Mouse (Mus musculus): Measurements from ENCODE around the gene Rpl13a. TPM values are rescaled to one million over a fixed set of nuclear protein-coding genes. Genes with fewer than 3 reads are reported as not detected.
A peak's percentile ranks its signal among the peaks of the same experiment; 100 is the strongest.

Gene Rpl13a
- total and polyA plus RNA-seq, 2 experiments from 2014 or later: 780 to 1,972 TPM

DNA sequence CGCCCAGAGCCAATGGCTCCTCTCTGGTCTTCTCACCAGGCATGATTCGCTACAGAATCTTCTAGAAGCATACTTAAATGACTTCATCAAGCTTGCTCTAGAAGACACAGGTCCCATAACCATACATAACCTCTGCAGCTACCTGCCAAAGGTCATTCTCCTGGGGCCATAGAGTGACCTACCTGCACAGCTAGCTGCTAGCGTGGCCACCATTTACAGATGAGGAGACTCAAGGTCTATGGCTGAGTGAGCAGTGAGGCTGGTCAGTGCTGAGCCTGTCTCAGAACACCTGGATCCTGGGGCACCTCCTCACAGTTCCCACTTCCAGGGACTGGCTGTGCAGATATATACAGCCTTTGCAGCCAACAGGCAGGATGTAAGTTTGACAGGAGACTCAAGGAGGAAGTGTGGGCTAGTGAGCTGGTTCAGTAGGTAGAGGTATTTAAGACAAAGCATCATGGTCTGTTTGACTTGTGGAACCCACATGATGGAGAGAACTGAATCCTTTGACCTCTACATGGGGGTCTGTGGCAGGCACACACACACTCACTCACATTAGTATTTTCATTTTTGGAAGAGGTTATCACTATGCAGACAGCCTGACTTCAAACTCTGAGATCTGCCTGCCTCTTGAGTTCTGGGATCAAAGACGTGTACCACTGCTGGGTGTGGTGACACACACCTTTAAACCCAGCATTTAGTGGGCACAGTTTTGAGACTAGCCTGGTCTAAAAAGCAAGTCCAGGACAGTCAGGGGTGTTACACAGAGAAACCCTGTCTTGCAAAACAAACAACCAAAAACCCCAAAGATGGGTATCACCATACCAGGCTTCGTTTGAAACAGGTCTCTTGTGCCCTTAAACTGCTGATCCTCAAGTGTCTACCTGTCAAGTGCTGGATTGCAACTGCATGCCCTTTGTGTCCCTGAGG lies 8.5 kb downstream of the Rpl13a start:
- no peak for ATAC-seq (ENCODE audit: insufficient read depth, low read depth)
- no peak overlapping the region for H3K9ac ChIP-seq (replicated peaks; ENCODE audit: low read depth, low read length)
- 72% methylated on average over 5 of the region's 5 CpGs for WGBS

DNA sequence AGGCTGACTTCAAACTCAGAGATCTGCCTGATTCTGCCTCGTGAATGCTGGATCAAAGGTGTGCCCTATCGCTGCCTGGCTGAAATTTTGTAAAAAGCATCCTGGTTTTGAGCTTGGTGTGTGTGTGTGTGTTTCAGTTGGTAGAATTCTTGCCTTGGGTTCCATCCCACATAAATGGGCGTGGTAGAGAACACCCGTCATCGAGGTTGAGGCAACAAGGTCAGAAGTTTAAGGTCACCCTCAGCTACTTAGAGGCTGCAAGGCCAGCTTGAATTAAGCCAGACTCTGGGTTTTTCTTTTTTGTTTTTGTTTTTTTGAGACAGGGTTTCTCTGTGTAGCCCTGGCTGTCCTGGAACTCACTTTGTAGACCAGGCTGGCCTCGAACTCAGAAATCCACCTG lies 10.2 kb downstream of the Rpl13a start:
- H3K4me2 ChIP-seq (ENCODE audit: low read depth, low read length): no peak overlapping the region
- ATAC-seq (ENCODE audit: insufficient read depth, low read depth) (no peak), DNase-seq (ENCODE audit: low spot score) (no peak)
- H3K27me3 ChIP-seq (ENCODE audit: control insufficient read depth, insufficient read depth, low read length): no peaks in the 10 kb centered on the region
- H3K4me3 ChIP-seq (ENCODE audit: low read depth, low read length): no peak overlapping the region
- H3K4me1 ChIP-seq (ENCODE audit: control insufficient read depth, insufficient read depth): peaks cover 7% of the 10 kb centered on the region
- whole genome bisulfite sequencing: 90% methylated on average over 6 of the region's 6 CpGs
- H3K36me3 ChIP-seq (replicated peaks; ENCODE audit: control insufficient read depth, insufficient read depth, low read length): peaks cover 40% of the 10 kb centered on the region
- TF ChIP-seq EP300 (IDR thresholded peaks at IDR 0.05; ENCODE audit: low read depth): no peak
- no peak for TF ChIP-seq CTCF (IDR thresholded peaks at IDR 0.05; ENCODE audit: low read depth)
- H3K9me3 ChIP-seq (replicated peaks; ENCODE audit: control insufficient read depth, low read length): no peaks in the 10 kb centered on the region
- H3K9ac ChIP-seq (replicated peaks; ENCODE audit: low read depth, low read length): no peak overlapping the region
- no peak overlapping the region for H3K27ac ChIP-seq (ENCODE audit: low read depth)

More for the DNA sequence above, 8.5 kb downstream of the Rpl13a start:
- no peaks in the 10 kb centered on the region for H3K9me3 ChIP-seq (replicated peaks; ENCODE audit: control insufficient read depth, low read length)
- H3K27ac ChIP-seq (ENCODE audit: low read depth): peak overlapping the region; percentile 54; the same call in 1 of the 2 replicates
- DNase-seq (ENCODE audit: low spot score): no peak
- H3K27me3 ChIP-seq (ENCODE audit: control insufficient read depth, insufficient read depth, low read length): no peaks in the 10 kb centered on the region
- H3K4me1 ChIP-seq (ENCODE audit: control insufficient read depth, insufficient read depth): peaks cover 9% of the 10 kb centered on the region
- peaks cover 40% of the 10 kb centered on the region for H3K36me3 ChIP-seq (replicated peaks; ENCODE audit: control insufficient read depth, insufficient read depth, low read length)
- TF ChIP-seq EP300 (IDR thresholded peaks at IDR 0.05; ENCODE audit: low read depth) (no peak), CTCF (IDR thresholded peaks at IDR 0.05; ENCODE audit: low read depth) (no peak)
- no peak overlapping the region for H3K4me3 ChIP-seq (ENCODE audit: low read depth, low read length)
- no peak overlapping the region for H3K4me2 ChIP-seq (ENCODE audit: low read depth, low read length)

DNA sequence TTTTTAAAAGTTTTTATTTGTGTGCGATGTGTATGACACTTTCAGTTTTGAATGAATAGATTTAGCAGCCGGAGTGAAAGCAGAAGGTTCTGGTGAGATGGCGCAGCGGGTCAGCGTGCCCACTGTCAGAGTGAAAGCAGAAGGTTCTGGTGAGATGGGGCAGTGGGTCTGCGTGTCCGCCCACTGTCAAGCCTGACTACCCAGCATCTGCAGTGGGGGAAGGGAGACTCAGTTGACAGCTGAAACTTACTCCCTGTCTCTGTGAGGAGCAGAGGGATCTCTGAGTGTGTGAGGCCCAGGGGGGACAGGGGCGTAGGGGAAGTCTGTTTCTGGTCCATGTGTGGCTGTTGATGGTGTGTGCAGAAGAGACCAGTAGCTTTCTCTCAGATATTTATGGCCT lies 11.0 kb downstream of the Rpl13a start:
- ATAC-seq (ENCODE audit: insufficient read depth, low read depth) (no peak), DNase-seq (ENCODE audit: low spot score) (no peak)
- H3K4me1 ChIP-seq (ENCODE audit: control insufficient read depth, insufficient read depth): no peaks in the 10 kb centered on the region; the same call in 1 of the 2 replicates
- no peak overlapping the region for H3K27ac ChIP-seq (ENCODE audit: low read depth)
- 86% methylated on average over 8 of the region's 8 CpGs for WGBS
- H3K9ac ChIP-seq (replicated peaks; ENCODE audit: low read depth, low read length): no peak overlapping the region
- H3K27me3 ChIP-seq (ENCODE audit: control insufficient read depth, insufficient read depth, low read length): no peaks in the 10 kb centered on the region
- no peak for TF ChIP-seq EP300 (IDR thresholded peaks at IDR 0.05; ENCODE audit: low read depth)
- no peak for TF ChIP-seq CTCF (IDR thresholded peaks at IDR 0.05; ENCODE audit: low read depth)
- H3K36me3 ChIP-seq (replicated peaks; ENCODE audit: control insufficient read depth, insufficient read depth, low read length): peaks cover 36% of the 10 kb centered on the region
- H3K4me2 ChIP-seq (ENCODE audit: low read depth, low read length): no peak overlapping the region
- H3K4me3 ChIP-seq (ENCODE audit: low read depth, low read length): no peak overlapping the region
- H3K9me3 ChIP-seq (replicated peaks; ENCODE audit: control insufficient read depth, low read length): no peaks in the 10 kb centered on the region

- Histone ChIP-seq H3K4me3 (ENCODE audit: low read depth, low read length) (no peak overlapping the region), H3K27me3 (ENCODE audit: control insufficient read depth, insufficient read depth, low read length) (no peaks in the 10 kb centered on the region), H3K4me1 (ENCODE audit: control insufficient read depth, insufficient read depth) (no peaks in the 10 kb centered on the region), H3K4me2 (ENCODE audit: low read depth, low read length) (no peak overlapping the region), H3K9me3 (replicated peaks; ENCODE audit: control insufficient read depth, low read length) (no peaks in the 10 kb centered on the region), H3K36me3 (replicated peaks; ENCODE audit: control insufficient read depth, insufficient read depth, low read length) (no peaks in the 10 kb centered on the region), H3K27ac (ENCODE audit: low read depth) (no peak overlapping the region), H3K9ac (replicated peaks; ENCODE audit: low read depth, low read length) (0 out of 2 replicates have a peak overlapping the region, but pooled peaks have one; percentile 4)
- 20% methylated on average over 2 of the region's 2 CpGs for WGBS
- ATAC-seq (ENCODE audit: insufficient read depth, low read depth): no peak
- no peak for DNase-seq (ENCODE audit: low spot score)
- TF ChIP-seq EP300 (IDR thresholded peaks at IDR 0.05; ENCODE audit: low read depth) (no peak), CTCF (IDR thresholded peaks at IDR 0.05; ENCODE audit: low read depth) (no peak)
These were observed 15.1 kb downstream of the Rpl13a start for GRCm38 (mm10) chr7:45113476-45113875.

GRCm38 (mm10) chr7:45112529-45112928 lies 16.0 kb downstream of the Rpl13a start:
- TF ChIP-seq EP300 (IDR thresholded peaks at IDR 0.05; ENCODE audit: low read depth) (no peak), CTCF (IDR thresholded peaks at IDR 0.05; ENCODE audit: low read depth) (no peak)
- WGBS: 51% methylated on average over 3 of the region's 3 CpGs

More at GRCm38 (mm10) chr7:45112529-45112928, 16.0 kb downstream of the Rpl13a start:
- Histone ChIP-seq H3K36me3 (replicated peaks; ENCODE audit: control insufficient read depth, insufficient read depth, low read length) (no peaks in the 10 kb centered on the region), H3K9ac (replicated peaks; ENCODE audit: low read depth, low read length) (no peak overlapping the region), H3K4me1 (ENCODE audit: control insufficient read depth, insufficient read depth) (no peaks in the 10 kb centered on the region), H3K27me3 (ENCODE audit: control insufficient read depth, insufficient read depth, low read length) (no peaks in the 10 kb centered on the region), H3K9me3 (replicated peaks; ENCODE audit: control insufficient read depth, low read length) (no peaks in the 10 kb centered on the region), H3K4me2 (ENCODE audit: low read depth, low read length) (no peak overlapping the region), H3K4me3 (ENCODE audit: low read depth, low read length) (no peak overlapping the region), H3K27ac (ENCODE audit: low read depth) (no peak overlapping the region)
- ATAC-seq (ENCODE audit: insufficient read depth, low read depth) (no peak), DNase-seq (ENCODE audit: low spot score) (no peak)

All from heart, postnatal 0 days (tissue).